Mouse (Mus musculus) heart, embryonic 15.5 days (tissue): ENCODE measurements at regions not wholly inside any gene's neighbourhood (a gene's known extent, or its start where the extent isn't known, plus 50 kb on each side); places are given as distances from the start of the nearest gene placed in this dataset.

Experiments
- ATAC-seq: fragments of 200-750 bp; cut with Nextera tagmentation; replicated peaks from 2 replicates; pipeline ENCODE4 v1.8.0; 2017; ENCODE audit warnings: low read depth, moderate TSS enrichment; ENCODE audit not compliant: insufficient number of reproducible peaks, insufficient read depth, low FRiP score
- H3K27ac ChIP-seq: fragments of 300-500 bp; sonication (generic); 2 replicates; pipeline ENCODE4 v1.5.1; 2015; ENCODE audit warnings: mild to moderate bottlenecking, inconsistent platforms
- H3K27me3 ChIP-seq: fragments of 300-500 bp; sonication (generic); 2 replicates; pipeline ENCODE4 v1.6.1; 2015; ENCODE audit warnings: inconsistent platforms
- H3K36me3 ChIP-seq: fragments of 300-500 bp; sonication (generic); 2 replicates; pipeline ENCODE4 v1.6.1; 2015; ENCODE audit warnings: mild to moderate bottlenecking, inconsistent platforms
- H3K4me1 ChIP-seq: fragments of 300-500 bp; sonication (generic); replicated peaks from 2 replicates; pipeline ENCODE4 v1.6.1; 2015; ENCODE audit warnings: inconsistent platforms
- H3K4me2 ChIP-seq: fragments of 300-500 bp; sonication (generic); 2 replicates; pipeline ENCODE4 v1.6.1; 2015; ENCODE audit warnings: inconsistent platforms, mild to moderate bottlenecking, moderate library complexity
- H3K4me3 ChIP-seq: fragments of 300-500 bp; sonication (generic); 2 replicates; pipeline ENCODE4 v1.5.1; 2015; ENCODE audit warnings: mild to moderate bottlenecking, inconsistent platforms
- H3K9ac ChIP-seq: fragments of 300-500 bp; sonication (generic); 2 replicates; pipeline ENCODE4 v1.6.1; 2015; ENCODE audit warnings: mild to moderate bottlenecking, inconsistent platforms
- H3K9me3 ChIP-seq: fragments of 300-500 bp; sonication (generic); replicated peaks from 2 replicates; pipeline ENCODE4 v1.6.1; 2016; ENCODE audit warnings: inconsistent platforms
- WGBS: fragments of 180-500 bp; shearing (Covaris S2); methylation state at CpG from one replicate; pipeline ENCODE4 v1.1.7; 2015; ENCODE audit warnings: mixed read lengths; 5-methylcytosine and 5-hydroxymethylcytosine counted together

DNA sequence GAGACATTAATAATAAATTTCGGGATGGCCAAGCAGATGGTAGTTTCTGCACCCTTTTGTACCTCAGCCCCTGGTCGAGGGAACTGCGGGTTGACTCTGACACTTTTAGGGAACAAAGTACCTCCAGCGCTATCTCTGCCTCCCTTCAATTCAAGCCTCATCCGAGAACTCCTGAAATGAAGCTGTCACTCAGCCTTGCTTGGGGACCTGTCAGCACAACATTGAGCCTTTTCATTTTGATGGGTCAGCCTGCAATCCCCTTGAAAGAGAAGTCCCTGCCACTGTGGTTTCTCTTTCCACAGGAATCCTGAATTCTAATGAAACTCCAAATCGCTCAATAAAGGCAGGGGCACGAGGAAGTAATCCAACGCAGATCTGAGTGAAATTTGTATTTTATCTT lies 257.5 kb downstream of the Nr2f2 start:
- H3K27ac ChIP-seq = no peak overlapping the region
- no peaks in the 10 kb centered on the region for H3K27me3 ChIP-seq
- H3K9me3 ChIP-seq = no peaks in the 10 kb centered on the region
- no peaks in the 10 kb centered on the region for H3K36me3 ChIP-seq
- H3K4me2 ChIP-seq = no peak overlapping the region
- no peak overlapping the region for H3K9ac ChIP-seq
- no peak for ATAC-seq
- no peaks in the 10 kb centered on the region for H3K4me1 ChIP-seq
- WGBS = 44% methylated on average over 8 of the region's 8 CpGs
- no peak overlapping the region for H3K4me3 ChIP-seq

DNA sequence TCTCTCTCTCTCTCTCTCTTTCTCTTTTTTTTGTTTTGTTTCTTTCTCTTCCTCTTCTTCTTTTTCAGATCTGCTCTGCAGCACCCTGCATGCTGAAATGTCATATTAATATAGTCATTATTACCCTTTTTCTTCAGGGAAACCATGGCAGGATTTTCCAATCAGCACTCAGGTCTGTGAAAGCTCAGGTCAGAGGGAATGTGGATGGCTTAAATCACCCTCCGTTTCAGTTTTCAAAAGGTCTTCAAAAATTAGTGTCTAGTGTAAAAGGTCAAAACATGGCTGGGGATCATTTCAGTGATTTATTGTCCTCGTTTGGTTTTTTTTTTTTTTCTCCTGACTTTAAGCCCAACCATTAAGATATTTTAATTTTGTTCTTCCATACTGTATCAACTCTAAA lies 261.5 kb downstream of the Nr2f2 start:
- Histone ChIP-seq H3K9me3 (no peaks in the 10 kb centered on the region), H3K27me3 (no peaks in the 10 kb centered on the region), H3K27ac (no peak overlapping the region), H3K4me2 (no peak overlapping the region), H3K4me3 (no peak overlapping the region), H3K4me1 (no peaks in the 10 kb centered on the region), H3K9ac (no peak overlapping the region), H3K36me3 (no peaks in the 10 kb centered on the region)
- WGBS = 22% methylated on average over 2 of the region's 2 CpGs
- ATAC-seq = no peak

DNA sequence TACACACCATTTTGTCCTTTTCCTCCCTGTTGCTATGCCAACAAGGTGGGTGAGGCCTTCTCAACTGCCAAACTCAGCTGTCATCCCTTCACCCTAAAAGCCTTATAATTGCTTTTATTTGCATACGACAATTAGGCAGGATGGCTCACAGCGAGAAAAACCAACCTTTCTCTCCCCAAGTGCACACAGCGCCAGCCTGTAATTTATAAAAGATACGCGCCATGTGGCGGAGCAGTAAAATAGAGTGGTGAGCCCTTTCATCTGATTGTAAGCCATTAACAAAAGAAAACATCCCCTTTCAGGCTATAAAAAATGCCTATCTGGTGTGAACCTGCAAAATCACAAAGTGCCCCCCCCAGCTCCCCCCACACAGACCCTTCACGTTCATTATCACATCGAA lies 262.0 kb downstream of the Nr2f2 start:
- H3K4me2 ChIP-seq = no peak overlapping the region
- no peak overlapping the region for H3K9ac ChIP-seq
- no peaks in the 10 kb centered on the region for H3K27me3 ChIP-seq
- no peak overlapping the region for H3K27ac ChIP-seq
- H3K9me3 ChIP-seq = no peaks in the 10 kb centered on the region
- no peak overlapping the region for H3K4me3 ChIP-seq
- ATAC-seq = no peak
- WGBS = 52% methylated on average over 8 of the region's 8 CpGs
- no peaks in the 10 kb centered on the region for H3K36me3 ChIP-seq
- H3K4me1 ChIP-seq = no peaks in the 10 kb centered on the region

DNA sequence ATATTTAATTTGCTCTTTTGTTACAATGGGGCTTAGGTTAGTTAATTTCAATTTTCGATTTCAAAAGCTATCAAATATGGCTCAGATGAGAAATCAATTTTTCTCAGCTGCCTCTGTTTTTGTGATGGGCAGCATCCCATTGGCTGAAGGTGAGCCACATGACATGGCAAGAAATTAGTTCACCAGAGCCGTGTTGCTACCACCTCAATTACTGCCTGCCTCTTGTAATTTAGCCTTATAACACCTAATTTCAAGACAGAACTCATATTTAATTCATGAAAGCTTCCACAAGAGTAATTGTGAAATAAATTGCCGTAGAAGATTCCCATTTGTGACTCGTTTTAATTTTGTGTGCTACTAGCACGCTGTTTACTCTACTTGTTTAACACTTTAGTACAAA lies 262.9 kb downstream of the Nr2f2 start:
- ATAC-seq = no peak
- no peaks in the 10 kb centered on the region for H3K9me3 ChIP-seq
- no peak overlapping the region for H3K27ac ChIP-seq
- H3K36me3 ChIP-seq = no peaks in the 10 kb centered on the region
- 78% methylated on average over 5 of the region's 5 CpGs for WGBS
- H3K4me1 ChIP-seq = no peaks in the 10 kb centered on the region
- no peak overlapping the region for H3K4me2 ChIP-seq
- no peaks in the 10 kb centered on the region for H3K27me3 ChIP-seq
- no peak overlapping the region for H3K9ac ChIP-seq
- H3K4me3 ChIP-seq = no peak overlapping the region

DNA sequence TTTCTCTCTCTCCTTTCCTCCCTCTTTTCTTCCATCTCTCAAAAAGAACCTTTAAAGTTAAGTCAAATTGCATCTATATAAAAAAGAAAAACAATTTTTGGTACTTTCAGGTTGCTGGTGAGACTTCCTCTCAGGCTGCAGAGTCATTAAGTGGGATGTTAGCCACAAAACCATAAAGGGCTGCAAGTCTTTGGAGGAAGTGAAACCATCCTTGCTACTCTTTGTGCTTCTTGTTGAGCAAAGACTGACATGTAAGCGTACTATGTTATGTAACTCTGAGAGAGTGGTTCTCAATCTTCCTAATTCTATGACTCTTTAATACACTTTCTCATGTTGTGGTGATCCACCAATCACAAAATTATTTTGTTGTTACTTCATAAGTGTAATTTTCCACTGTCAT lies 267.5 kb downstream of the Nr2f2 start:
- Histone ChIP-seq H3K9me3 (no peaks in the 10 kb centered on the region), H3K4me2 (no peak overlapping the region), H3K4me3 (no peak overlapping the region), H3K36me3 (no peaks in the 10 kb centered on the region), H3K27me3 (no peaks in the 10 kb centered on the region), H3K4me1 (no peaks in the 10 kb centered on the region), H3K9ac (no peak overlapping the region), H3K27ac (no peak overlapping the region)
- WGBS = 81% methylated on average over 1 of the region's 1 CpGs
- ATAC-seq = no peak

DNA sequence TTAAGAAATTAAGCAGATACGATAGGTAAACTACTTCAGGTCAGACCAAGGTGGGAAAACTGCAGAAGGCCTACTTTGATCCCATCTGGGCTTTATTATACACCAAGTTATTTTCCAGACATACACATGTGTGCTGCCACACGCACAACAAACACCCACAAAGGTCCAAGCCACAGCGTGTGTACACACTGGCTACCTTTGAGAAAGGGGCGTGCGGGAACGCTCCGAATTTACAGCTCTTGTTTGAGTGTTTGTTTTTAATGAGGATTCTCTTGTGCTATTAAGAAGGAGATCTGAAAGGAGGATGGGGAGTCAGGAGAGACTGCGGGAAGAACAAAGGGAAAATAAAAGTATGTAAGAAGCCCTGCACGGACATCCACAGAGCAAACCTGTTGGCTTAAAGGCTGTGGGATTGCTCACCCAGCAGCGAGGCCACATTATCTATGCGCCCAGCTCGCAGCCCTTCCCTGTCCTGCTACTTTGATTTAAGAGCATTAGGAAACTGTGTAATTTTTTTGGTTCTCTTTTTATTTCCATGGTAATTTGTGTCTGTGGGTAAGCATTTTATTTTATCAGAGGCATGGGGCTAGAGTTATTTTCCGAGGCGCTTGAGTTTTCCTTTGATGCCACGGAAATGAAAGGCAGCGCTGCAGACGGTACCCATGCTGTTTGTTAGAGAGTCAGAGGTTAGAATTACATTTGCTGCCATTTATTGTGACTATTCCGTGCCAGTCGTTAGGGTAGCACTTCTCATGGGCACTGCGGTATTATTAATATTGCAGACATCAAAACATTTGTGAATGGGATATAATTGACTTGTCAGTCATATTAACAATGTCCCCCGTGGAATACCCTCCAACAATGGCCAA lies 272.4 kb downstream of the Nr2f2 start:
- Histone ChIP-seq H3K27ac (no peak overlapping the region), H3K4me1 (no peaks in the 10 kb centered on the region), H3K36me3 (no peaks in the 10 kb centered on the region), H3K4me2 (no peak overlapping the region), H3K9ac (no peak overlapping the region), H3K27me3 (no peaks in the 10 kb centered on the region), H3K4me3 (no peak overlapping the region), H3K9me3 (no peaks in the 10 kb centered on the region)
- no peak for ATAC-seq
- 79% methylated on average over 21 of the region's 21 CpGs for WGBS

DNA sequence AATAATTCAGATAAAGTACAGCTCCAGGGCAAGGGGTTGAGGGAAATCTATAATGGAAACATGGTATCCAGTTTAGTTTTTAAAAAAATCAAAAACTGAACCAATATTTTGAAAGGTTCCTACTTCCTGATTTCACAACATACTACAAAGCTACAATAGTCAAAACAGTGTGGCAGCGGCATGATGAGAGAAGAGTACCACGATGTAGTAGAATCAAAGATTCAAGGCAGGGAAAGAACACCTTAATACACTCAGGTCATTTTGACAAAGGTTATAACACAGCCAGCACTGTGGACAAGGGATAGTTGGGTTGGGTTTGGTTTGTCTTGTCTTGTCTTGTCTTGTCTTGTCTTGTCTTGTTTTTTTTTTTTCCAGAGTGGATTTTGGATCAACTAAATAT lies 274.4 kb downstream of the Nr2f2 start:
- no peak overlapping the region for H3K4me3 ChIP-seq
- no peaks in the 10 kb centered on the region for H3K27me3 ChIP-seq
- H3K9me3 ChIP-seq = no peaks in the 10 kb centered on the region
- no peaks in the 10 kb centered on the region for H3K4me1 ChIP-seq
- H3K27ac ChIP-seq = no peak overlapping the region
- H3K9ac ChIP-seq = no peak overlapping the region
- no peaks in the 10 kb centered on the region for H3K36me3 ChIP-seq
- ATAC-seq = no peak
- H3K4me2 ChIP-seq = no peak overlapping the region
- 88% methylated on average over 2 of the region's 2 CpGs for WGBS

DNA sequence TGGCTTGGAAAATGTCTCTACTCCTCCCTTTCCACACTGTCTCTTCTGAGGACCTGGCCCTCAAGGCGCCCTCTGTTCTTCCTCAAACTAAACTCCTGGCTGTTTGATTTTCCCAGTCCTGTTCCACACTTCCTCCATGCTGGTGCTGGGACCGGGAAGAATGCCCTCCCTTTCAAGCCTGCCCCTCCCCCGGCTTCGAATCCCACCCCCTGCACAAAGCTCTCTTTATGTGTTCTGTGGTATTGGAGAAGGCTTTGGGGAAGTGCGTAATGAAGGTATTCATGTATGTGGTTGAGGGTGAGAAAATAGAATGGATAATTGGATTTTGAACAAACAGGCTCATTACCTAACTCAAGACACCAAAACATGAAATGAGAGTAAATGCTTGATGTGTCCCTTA lies 277.4 kb downstream of the Nr2f2 start:
- no peaks in the 10 kb centered on the region for H3K4me1 ChIP-seq

DNA sequence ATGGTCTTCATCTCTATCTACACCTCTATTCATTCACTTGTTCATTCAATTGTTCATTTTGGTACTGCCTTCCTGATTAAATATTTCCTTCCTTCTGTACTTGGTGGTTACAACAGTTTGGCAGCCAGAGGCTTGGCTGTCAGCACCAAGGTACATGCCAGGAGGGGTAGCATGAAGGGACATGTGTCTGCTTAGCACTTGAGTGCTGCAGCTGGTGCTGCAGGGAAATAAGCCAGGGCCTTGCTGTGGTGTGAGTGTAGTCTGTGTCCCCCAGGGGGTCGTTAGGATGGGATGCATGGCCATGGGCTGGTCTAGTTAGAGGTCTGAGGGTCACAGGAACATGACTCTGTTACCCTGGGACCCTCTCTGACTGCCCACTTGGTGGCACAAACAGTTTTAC lies 296.9 kb downstream of the Nr2f2 start:
- Histone ChIP-seq H3K4me1 (peaks cover 10% of the 10 kb centered on the region; the same call in 1 of the 2 replicates), H3K4me2 (no peak overlapping the region), H3K27me3 (no peaks in the 10 kb centered on the region), H3K4me3 (no peak overlapping the region), H3K9ac (no peak overlapping the region), H3K27ac (no peak overlapping the region), H3K36me3 (no peaks in the 10 kb centered on the region), H3K9me3 (no peaks in the 10 kb centered on the region)
- 9% methylated on average over 1 of the region's 1 CpGs for WGBS
- ATAC-seq = no peak

More for the DNA sequence above, 277.4 kb downstream of the Nr2f2 start:
- Histone ChIP-seq H3K27ac (no peak overlapping the region), H3K36me3 (no peaks in the 10 kb centered on the region), H3K4me2 (no peak overlapping the region), H3K4me3 (no peak overlapping the region), H3K27me3 (no peaks in the 10 kb centered on the region), H3K9ac (no peak overlapping the region), H3K9me3 (no peaks in the 10 kb centered on the region)
- ATAC-seq = no peak
- WGBS = 58% methylated on average over 5 of the region's 5 CpGs

DNA sequence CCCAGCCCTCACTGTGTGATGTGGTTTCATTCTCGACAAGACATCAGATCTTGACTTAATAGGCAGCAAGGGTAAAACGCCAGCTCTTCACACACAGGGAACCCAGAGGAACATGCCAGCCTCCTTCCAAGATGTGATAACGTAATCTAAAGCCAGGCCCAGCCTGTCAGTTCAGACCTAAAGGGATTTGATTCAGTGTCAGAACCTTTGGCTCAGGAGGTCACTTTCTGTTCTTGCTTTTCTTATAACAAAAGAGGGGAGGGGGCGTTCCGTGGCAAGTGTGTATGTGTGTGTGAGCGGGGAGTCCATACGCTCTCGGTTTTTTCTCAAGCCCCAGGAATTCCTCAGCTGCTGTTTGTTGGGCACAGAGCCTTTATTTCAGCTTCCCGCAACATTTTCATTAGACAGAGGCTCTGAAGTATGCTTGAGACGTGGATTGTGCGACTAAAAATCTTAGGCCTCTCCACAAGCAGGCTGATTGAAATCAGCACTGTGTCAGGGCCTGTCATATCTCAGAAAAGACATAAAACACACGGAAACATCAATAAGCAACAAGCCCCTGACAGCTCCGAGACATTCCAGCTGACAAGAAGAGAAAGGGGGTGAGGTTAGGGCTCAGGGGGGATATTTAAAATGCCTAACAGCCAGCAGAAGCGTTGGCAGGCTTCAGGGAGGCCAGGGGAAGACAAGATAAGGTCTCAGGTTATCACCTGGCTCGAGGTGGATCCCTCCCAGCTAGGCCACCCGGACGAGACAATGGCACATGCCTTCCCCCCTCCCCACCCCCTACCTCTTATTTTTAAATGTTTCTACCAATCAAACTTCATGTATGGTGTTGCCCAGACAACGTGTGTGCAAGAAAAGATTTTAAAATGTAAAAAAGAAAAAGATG lies 298.5 kb downstream of the Nr2f2 start:
- Histone ChIP-seq H3K27ac (no peak overlapping the region), H3K36me3 (no peaks in the 10 kb centered on the region), H3K9me3 (no peaks in the 10 kb centered on the region), H3K27me3 (no peaks in the 10 kb centered on the region), H3K9ac (no peak overlapping the region), H3K4me2 (peak overlapping the region; percentile 17; the same call in 1 of the 2 replicates), H3K4me1 (peaks cover 10% of the 10 kb centered on the region; the same call in 1 of the 2 replicates), H3K4me3 (0 out of 2 replicates have a peak overlapping the region, but pooled peaks have one; percentile 4)
- WGBS = 17% methylated on average over 18 of the region's 18 CpGs
- no peak for ATAC-seq

DNA sequence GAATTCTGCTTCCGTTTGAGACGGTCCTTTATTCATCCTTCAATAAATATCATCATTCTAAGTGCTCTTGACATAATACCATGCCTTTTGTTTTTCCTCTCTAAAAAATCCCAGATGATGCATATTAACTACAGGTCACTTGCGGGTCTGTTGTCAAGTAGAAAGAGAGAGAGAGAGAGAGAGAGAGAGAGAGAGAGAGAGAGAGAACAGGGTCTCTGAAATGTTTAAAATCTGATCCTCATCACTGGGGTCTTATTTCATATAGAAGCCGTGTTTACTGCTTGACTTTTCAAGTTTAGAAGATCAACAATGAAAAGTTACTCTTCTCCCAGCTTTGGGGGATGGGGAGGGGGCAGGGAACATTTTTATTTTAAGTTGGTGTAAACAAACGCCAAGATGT lies 299.5 kb downstream of the Nr2f2 start:
- no peak overlapping the region for H3K9ac ChIP-seq
- no peak overlapping the region for H3K4me2 ChIP-seq
- no peaks in the 10 kb centered on the region for H3K9me3 ChIP-seq
- H3K27me3 ChIP-seq = no peaks in the 10 kb centered on the region
- no peak overlapping the region for H3K27ac ChIP-seq
- 76% methylated on average over 5 of the region's 5 CpGs for WGBS
- H3K36me3 ChIP-seq = no peaks in the 10 kb centered on the region
- no peak for ATAC-seq
- peaks cover 10% of the 10 kb centered on the region; the same call in 1 of the 2 replicates for H3K4me1 ChIP-seq
- no peak overlapping the region for H3K4me3 ChIP-seq
